Mouse (Mus musculus): Measurements from ENCODE around the gene Mark4. TPM values are rescaled to one million over a fixed set of nuclear protein-coding genes. Genes with fewer than 3 reads are reported as not detected.

The Mark4 gene
- polyA plus RNA-seq (2014; fragmentation: Nextera tagmentation; extraction: Ambion mirVana) = 10.0 and 10.8 TPM in 2 replicates

- Histone ChIP-seq H3K4me3 (ENCODE audit: low read depth, low read length) (peak within 1 kb of the TSS; percentile 96), H3K4me2 (ENCODE audit: low read depth, severe bottlenecking) (peak within 1 kb of the TSS; percentile 97), H3K27ac (replicated peaks; ENCODE audit: low read depth, low read length) (peak within 1 kb of the TSS; percentile 72; the same call in 1 of the 2 replicates), H3K9me3 (ENCODE audit: control insufficient read depth, low read length) (no peaks in the 10 kb centered on the region), H3K36me3 (ENCODE audit: control insufficient read depth, insufficient read depth, low read length) (peaks cover 2% of the 10 kb centered on the region; the same call in 1 of the 2 replicates), H3K27me3 (ENCODE audit: control insufficient read depth, insufficient read depth, low read length) (no peaks in the 10 kb centered on the region), H3K9ac (ENCODE audit: low read length) (peak within 1 kb of the TSS; percentile 82), H3K4me1 (ENCODE audit: control insufficient read depth, insufficient read depth, low read length) (peaks cover 16% of the 10 kb centered on the region)
- peak; percentile 91 for DNase-seq (ENCODE audit: low spot score)
- ATAC-seq (ENCODE audit: insufficient number of reproducible peaks, low FRiP score, low TSS enrichment, low read depth) = peak; percentile 76
- under 1% methylated on average over 33 of the region's 42 CpGs for WGBS
Observed at GRCm38 (mm10) chr7:19458591-19459111, at the start of gene Mark4. Mark4 (minus strand) TSS chr7:19458821.

GRCm38 (mm10) chr7:19507612-19507981, 49.0 kb upstream of the Mark4 start:
- Histone ChIP-seq H3K4me3 (ENCODE audit: low read depth, low read length) (peak overlapping the region; percentile 81), H3K4me1 (ENCODE audit: control insufficient read depth, insufficient read depth, low read length) (peaks cover 3% of the 10 kb centered on the region), H3K27me3 (ENCODE audit: control insufficient read depth, insufficient read depth, low read length) (no peaks in the 10 kb centered on the region), H3K9ac (ENCODE audit: low read length) (peak overlapping the region; percentile 64), H3K4me2 (ENCODE audit: low read depth, severe bottlenecking) (peak overlapping the region; percentile 96), H3K36me3 (ENCODE audit: control insufficient read depth, insufficient read depth, low read length) (no peaks in the 10 kb centered on the region; the same call in 1 of the 2 replicates), H3K27ac (replicated peaks; ENCODE audit: low read depth, low read length) (peak overlapping the region; percentile 39; the same call in 1 of the 2 replicates), H3K9me3 (ENCODE audit: control insufficient read depth, low read length) (no peaks in the 10 kb centered on the region)
- ATAC-seq (ENCODE audit: insufficient number of reproducible peaks, low FRiP score, low TSS enrichment, low read depth) (no peak), DNase-seq (ENCODE audit: low spot score) (peak; percentile 58)
- 5% methylated on average over 18 of the region's 18 CpGs for WGBS

- no peaks in the 10 kb centered on the region for H3K9me3 ChIP-seq (ENCODE audit: control insufficient read depth, low read length)
- DNase-seq (ENCODE audit: low spot score) (peak; percentile 80), ATAC-seq (ENCODE audit: insufficient number of reproducible peaks, low FRiP score, low TSS enrichment, low read depth) (no peak)
- H3K4me1 ChIP-seq (ENCODE audit: control insufficient read depth, insufficient read depth, low read length) = peaks cover 3% of the 10 kb centered on the region
- H3K9ac ChIP-seq (ENCODE audit: low read length) = peak overlapping the region; percentile 64
- no peaks in the 10 kb centered on the region; the same call in 1 of the 2 replicates for H3K36me3 ChIP-seq (ENCODE audit: control insufficient read depth, insufficient read depth, low read length)
- peak overlapping the region; percentile 96 for H3K4me2 ChIP-seq (ENCODE audit: low read depth, severe bottlenecking)
- H3K27me3 ChIP-seq (ENCODE audit: control insufficient read depth, insufficient read depth, low read length) = no peaks in the 10 kb centered on the region
- H3K27ac ChIP-seq (replicated peaks; ENCODE audit: low read depth, low read length) = no peak overlapping the region; the same call in 1 of the 2 replicates
- H3K4me3 ChIP-seq (ENCODE audit: low read depth, low read length) = peak overlapping the region; percentile 81
- WGBS = under 1% methylated on average over 71 of the region's 71 CpGs
Observed at GRCm38 (mm10) chr7:19506969-19507611, 48.5 kb upstream of the Mark4 start.

GRCm38 (mm10) chr7:19506326-19506725, 47.7 kb upstream of the Mark4 start:
- H3K27me3 ChIP-seq (ENCODE audit: control insufficient read depth, insufficient read depth, low read length) = no peaks in the 10 kb centered on the region
- no peak overlapping the region for H3K27ac ChIP-seq (replicated peaks; ENCODE audit: low read depth, low read length)

GRCm38 (mm10) chr7:19503481-19504068, 45.0 kb upstream of the Mark4 start:
- H3K4me1 ChIP-seq (ENCODE audit: control insufficient read depth, insufficient read depth, low read length) = peaks cover 3% of the 10 kb centered on the region; the same call in 1 of the 2 replicates
- H3K9ac ChIP-seq (ENCODE audit: low read length) = no peak overlapping the region
- no peaks in the 10 kb centered on the region for H3K9me3 ChIP-seq (ENCODE audit: control insufficient read depth, low read length)
- WGBS = 42% methylated on average over 5 of the region's 5 CpGs
- no peaks in the 10 kb centered on the region for H3K27me3 ChIP-seq (ENCODE audit: control insufficient read depth, insufficient read depth, low read length)
- H3K4me3 ChIP-seq (ENCODE audit: low read depth, low read length) = no peak overlapping the region
- DNase-seq (ENCODE audit: low spot score) (peak; percentile 77), ATAC-seq (ENCODE audit: insufficient number of reproducible peaks, low FRiP score, low TSS enrichment, low read depth) (no peak)
- H3K36me3 ChIP-seq (ENCODE audit: control insufficient read depth, insufficient read depth, low read length) = no peaks in the 10 kb centered on the region
- no peak overlapping the region for H3K4me2 ChIP-seq (ENCODE audit: low read depth, severe bottlenecking)
- H3K27ac ChIP-seq (replicated peaks; ENCODE audit: low read depth, low read length) = no peak overlapping the region

More at GRCm38 (mm10) chr7:19506326-19506725, 47.7 kb upstream of the Mark4 start:
- Histone ChIP-seq H3K4me3 (ENCODE audit: low read depth, low read length) (no peak overlapping the region), H3K4me1 (ENCODE audit: control insufficient read depth, insufficient read depth, low read length) (peaks cover 3% of the 10 kb centered on the region), H3K9me3 (ENCODE audit: control insufficient read depth, low read length) (no peaks in the 10 kb centered on the region), H3K9ac (ENCODE audit: low read length) (no peak overlapping the region; the same call in 1 of the 2 replicates), H3K36me3 (ENCODE audit: control insufficient read depth, insufficient read depth, low read length) (no peaks in the 10 kb centered on the region; the same call in 1 of the 2 replicates), H3K4me2 (ENCODE audit: low read depth, severe bottlenecking) (peak overlapping the region; percentile 96; the same call in 1 of the 2 replicates)
- DNase-seq (ENCODE audit: low spot score) = no peak
- WGBS = 35% methylated on average over 6 of the region's 6 CpGs
- no peak for ATAC-seq (ENCODE audit: insufficient number of reproducible peaks, low FRiP score, low TSS enrichment, low read depth)

GRCm38 (mm10) chr7:19501658-19502057, 43.0 kb upstream of the Mark4 start:
- no peak overlapping the region for H3K4me3 ChIP-seq (ENCODE audit: low read depth, low read length)
- H3K27ac ChIP-seq (replicated peaks; ENCODE audit: low read depth, low read length) = no peak overlapping the region
- no peaks in the 10 kb centered on the region for H3K36me3 ChIP-seq (ENCODE audit: control insufficient read depth, insufficient read depth, low read length)
- WGBS = 85% methylated on average over 4 of the region's 4 CpGs
- H3K9me3 ChIP-seq (ENCODE audit: control insufficient read depth, low read length) = no peaks in the 10 kb centered on the region
- ATAC-seq (ENCODE audit: insufficient number of reproducible peaks, low FRiP score, low TSS enrichment, low read depth) (no peak), DNase-seq (ENCODE audit: low spot score) (no peak)
- H3K4me2 ChIP-seq (ENCODE audit: low read depth, severe bottlenecking) = no peak overlapping the region
- H3K27me3 ChIP-seq (ENCODE audit: control insufficient read depth, insufficient read depth, low read length) = no peaks in the 10 kb centered on the region
- H3K4me1 ChIP-seq (ENCODE audit: control insufficient read depth, insufficient read depth, low read length) = no peaks in the 10 kb centered on the region
- H3K9ac ChIP-seq (ENCODE audit: low read length) = no peak overlapping the region

- 73% methylated on average over 12 of the region's 12 CpGs for WGBS
- H3K4me3 ChIP-seq (ENCODE audit: low read depth, low read length) = no peak overlapping the region
- H3K27ac ChIP-seq (replicated peaks; ENCODE audit: low read depth, low read length) = no peak overlapping the region
- H3K4me2 ChIP-seq (ENCODE audit: low read depth, severe bottlenecking) = no peak overlapping the region
- H3K27me3 ChIP-seq (ENCODE audit: control insufficient read depth, insufficient read depth, low read length) = no peaks in the 10 kb centered on the region
- no peak overlapping the region for H3K9ac ChIP-seq (ENCODE audit: low read length)
- no peaks in the 10 kb centered on the region for H3K4me1 ChIP-seq (ENCODE audit: control insufficient read depth, insufficient read depth, low read length)
- H3K9me3 ChIP-seq (ENCODE audit: control insufficient read depth, low read length) = no peaks in the 10 kb centered on the region
- H3K36me3 ChIP-seq (ENCODE audit: control insufficient read depth, insufficient read depth, low read length) = no peaks in the 10 kb centered on the region
- DNase-seq (ENCODE audit: low spot score) (no peak), ATAC-seq (ENCODE audit: insufficient number of reproducible peaks, low FRiP score, low TSS enrichment, low read depth) (no peak)
Observed at GRCm38 (mm10) chr7:19500420-19501363, 42.1 kb upstream of the Mark4 start.

- Histone ChIP-seq H3K27ac (replicated peaks; ENCODE audit: low read depth, low read length) (no peak overlapping the region), H3K4me2 (ENCODE audit: low read depth, severe bottlenecking) (no peak overlapping the region), H3K27me3 (ENCODE audit: control insufficient read depth, insufficient read depth, low read length) (no peaks in the 10 kb centered on the region), H3K9me3 (ENCODE audit: control insufficient read depth, low read length) (no peaks in the 10 kb centered on the region), H3K36me3 (ENCODE audit: control insufficient read depth, insufficient read depth, low read length) (no peaks in the 10 kb centered on the region), H3K4me3 (ENCODE audit: low read depth, low read length) (no peak overlapping the region), H3K4me1 (ENCODE audit: control insufficient read depth, insufficient read depth, low read length) (no peaks in the 10 kb centered on the region), H3K9ac (ENCODE audit: low read length) (no peak overlapping the region)
- no peak for DNase-seq (ENCODE audit: low spot score)
- no peak for ATAC-seq (ENCODE audit: insufficient number of reproducible peaks, low FRiP score, low TSS enrichment, low read depth)
- WGBS = 69% methylated on average over 4 of the region's 4 CpGs
Observed at GRCm38 (mm10) chr7:19498326-19498725, 39.7 kb upstream of the Mark4 start.

All from limb, embryonic 11.5 days (tissue).